Mouse (Mus musculus): ENCODE data around the gene Tifa. TPM values are rescaled to one million over a fixed set of nuclear protein-coding genes. Genes with fewer than 3 reads are reported as not detected.

Gene Tifa
- polyA plus RNA-seq, 1 experiment from 2014 or later: 20.2 TPM

- ATAC-seq: no peak
- Histone ChIP-seq H3K9ac (replicated peaks) (no peak overlapping the region), H3K27ac (ENCODE audit: low read depth) (no peak overlapping the region), H3K9me3 (ENCODE audit: low read length) (no peaks in the 10 kb centered on the region), H3K36me3 (replicated peaks; ENCODE audit: insufficient read depth, low read length) (peaks cover 7% of the 10 kb centered on the region; the same call in 1 of the 2 replicates), H3K4me2 (ENCODE audit: low read depth, low read length) (no peak overlapping the region), H3K27me3 (ENCODE audit: insufficient read depth, low read length) (no peaks in the 10 kb centered on the region), H3K4me1 (ENCODE audit: insufficient read depth) (no peaks in the 10 kb centered on the region), H3K4me3 (ENCODE audit: low read depth, low read length) (no peak overlapping the region)
- 69% methylated on average over 2 of the region's 2 CpGs for WGBS (ENCODE audit: insufficient replicate concordance)
- TF ChIP-seq CTCF (IDR thresholded peaks at IDR 0.05; ENCODE audit: low read depth): no peak
- TF ChIP-seq EP300 (IDR thresholded peaks at IDR 0.05; ENCODE audit: low read depth): no peak
- DNase-seq: no peak
These were observed 92.1 kb downstream of the Tifa start for GRCm38 (mm10) chr3:127881684-127882083.

Other genes starting within 250 kb of the Tifa start
- gene Larp7, start 236.5 kb upstream of the Tifa start, polyA plus RNA-seq (2015; fragmentation: Nextera tagmentation; extraction: Ambion mirVana): 19.3 and 20.5 TPM in 2 replicates
- 1.1 and 1.5 TPM in 2 replicates for gene Zgrf1, start 236.3 kb upstream of the Tifa start, polyA plus RNA-seq (2015; fragmentation: Nextera tagmentation; extraction: Ambion mirVana)
- gene Neurog2, start 156.7 kb upstream of the Tifa start, polyA plus RNA-seq (2015; fragmentation: Nextera tagmentation; extraction: Ambion mirVana): not detected in 2 replicates
- gene Alpk1, start 9.3 kb upstream of the Tifa start, polyA plus RNA-seq (2015; fragmentation: Nextera tagmentation; extraction: Ambion mirVana): 0.25 and 0.39 TPM in 2 replicates
- gene Ap1ar, start 47.7 kb downstream of the Tifa start, polyA plus RNA-seq (2015; fragmentation: Nextera tagmentation; extraction: Ambion mirVana): 11.1 and 12.9 TPM in 2 replicates
- gene Fam241a, start 106.5 kb downstream of the Tifa start, polyA plus RNA-seq (2015; fragmentation: Nextera tagmentation; extraction: Ambion mirVana): 25.5 and 28.2 TPM in 2 replicates

Measured in liver, postnatal 0 days (tissue).